Mouse (Mus musculus) kidney, adult 2 months (tissue): ENCODE data around the gene Oxt.

Experiments
- CTCF ChIP-seq: fragments of 200-500 bp; conservative IDR thresholded peaks from 2 replicates; pipeline ENCODE4 v1.5.1; 2011; ENCODE audit warnings: low read depth, mild to moderate bottlenecking, control low read depth, low read length, moderate library complexity, mixed read lengths; ENCODE audit not compliant: insufficient read depth, insufficient read length
- POLR2A ChIP-seq: fragments of 200-500 bp; IDR thresholded peaks from one replicate; pipeline ENCODE4 v1.6.1; 2011; ENCODE audit warnings: low read depth, low read length, control low read depth

GRCm38 (mm10) chr2:130568921-130569320, 7.1 kb upstream of the Oxt start:
- TF ChIP-seq CTCF (no peak), POLR2A (no peak)
